Mouse (Mus musculus) CH12.LX (cell line): ENCODE measurements around the gene Lefty2.

Experiments
- CHD2 ChIP-seq: IDR thresholded peaks from 2 replicates; pipeline ENCODE4 v1.6.1; 2011; ENCODE audit warnings: low read length, improper control_type of control experiment
- CTCF ChIP-seq, 2 experiments: IDR thresholded peaks in 1 of 2; conservative IDR thresholded peaks in 1 of 2; 2 replicates each; pipeline ENCODE4 v1.5.1; 2011 to 2012; ENCODE audit warnings: low read depth in 2 of 2, low read length in 2 of 2, improper control_type of control experiment in 1 of 2, inconsistent platforms in 1 of 2, mild to moderate bottlenecking in 1 of 2, moderate library complexity in 1 of 2
- EP300 ChIP-seq: IDR thresholded peaks from 2 replicates; pipeline ENCODE4 v1.6.1; 2011; ENCODE audit warnings: low read length, improper control_type of control experiment
- HCFC1 ChIP-seq: IDR thresholded peaks from 2 replicates; pipeline ENCODE4 v1.6.1; 2012; ENCODE audit warnings: low read depth, mild to moderate bottlenecking, inconsistent platforms, low read length, improper control_type of control experiment
- JUN ChIP-seq: IDR thresholded peaks from 2 replicates; pipeline ENCODE4 v1.6.1; 2011; ENCODE audit warnings: low read depth, mild to moderate bottlenecking, low read length, improper control_type of control experiment, moderate library complexity; ENCODE audit not compliant: insufficient read depth
- JUND ChIP-seq: conservative IDR thresholded peaks from 2 replicates; pipeline ENCODE4 v1.6.1; 2011; ENCODE audit warnings: low read depth, low read length, improper control_type of control experiment
- NELFE ChIP-seq: IDR thresholded peaks from 2 replicates; pipeline ENCODE4 v1.6.1; 2011; ENCODE audit warnings: low read depth, low read length, improper control_type of control experiment
- PAX5 ChIP-seq: IDR thresholded peaks from 2 replicates; pipeline ENCODE4 v1.6.1; 2012; ENCODE audit warnings: low read length, inconsistent platforms, mixed read lengths
- ZNF384 ChIP-seq: IDR thresholded peaks from 2 replicates; pipeline ENCODE4 v1.6.1; 2012; ENCODE audit warnings: low read depth, low read length, improper control_type of control experiment, inconsistent platforms

- TF ChIP-seq CHD2 (no peak), ZNF384 (no peak), CTCF (conservative IDR thresholded peaks at IDR 0.05 in 1 of 2, IDR thresholded peaks at IDR 0.05 in 1 of 2; ENCODE audit: low read depth in 2 of 2, low read length in 2 of 2) (no peak), PAX5 (no peak), EP300 (no peak), JUN (no peak), JUND (no peak), NELFE (no peak), HCFC1 (no peak)
These were observed 52.4 kb downstream of the Lefty2 start for GRCm38 (mm10) chr1:180945001-180945980.
